Mouse (Mus musculus): ENCODE results near the gene Rasgef1b.

Gene Rasgef1b

GRCm38 (mm10) chr5:99451416-99451815 lies 277.4 kb downstream of the Rasgef1b start:
- no peak for DNase-seq (ENCODE audit: low spot score in 2 of 2)

DNA sequence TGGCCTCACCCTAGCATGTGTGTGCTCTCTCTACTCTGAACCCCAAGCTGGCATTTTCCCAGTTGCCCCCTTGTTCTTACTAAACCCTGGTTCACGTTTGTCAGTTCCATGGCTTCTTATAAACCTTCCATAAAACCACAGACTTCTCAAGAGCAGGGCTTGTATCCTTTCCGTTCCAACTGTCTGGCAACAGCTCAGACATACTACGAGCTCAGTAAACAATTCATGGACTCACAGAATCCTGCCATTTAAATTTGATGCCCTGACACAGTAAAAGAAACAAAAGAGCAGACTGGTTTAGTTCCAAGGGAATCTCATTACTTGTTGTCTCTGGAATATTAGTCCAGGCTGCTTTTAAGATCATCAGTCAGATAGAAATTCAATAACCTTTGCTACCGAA lies 277.9 kb downstream of the Rasgef1b start:
- DNase-seq (ENCODE audit: low spot score in 2 of 2) = no peak

DNA sequence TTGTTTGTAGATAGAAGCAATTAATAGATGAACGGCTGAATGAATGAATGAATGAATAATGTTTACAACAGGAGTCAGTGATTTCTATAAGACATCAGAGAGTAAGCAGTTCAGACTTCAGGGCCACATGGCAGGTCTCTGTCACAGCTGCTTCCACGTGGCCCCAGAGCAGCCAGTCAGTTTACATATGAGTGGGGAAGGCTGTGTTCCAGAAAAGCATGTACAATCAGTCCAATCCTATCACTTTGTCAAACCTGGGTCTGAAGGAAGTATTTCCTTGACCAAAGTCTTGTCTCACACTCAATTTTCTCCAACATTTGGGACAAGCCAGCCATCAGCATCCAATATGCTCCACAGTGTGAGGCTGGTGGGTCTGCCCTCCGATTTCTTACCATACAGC lies 278.4 kb downstream of the Rasgef1b start:
- DNase-seq (ENCODE audit: low spot score in 2 of 2) = no peak

DNA sequence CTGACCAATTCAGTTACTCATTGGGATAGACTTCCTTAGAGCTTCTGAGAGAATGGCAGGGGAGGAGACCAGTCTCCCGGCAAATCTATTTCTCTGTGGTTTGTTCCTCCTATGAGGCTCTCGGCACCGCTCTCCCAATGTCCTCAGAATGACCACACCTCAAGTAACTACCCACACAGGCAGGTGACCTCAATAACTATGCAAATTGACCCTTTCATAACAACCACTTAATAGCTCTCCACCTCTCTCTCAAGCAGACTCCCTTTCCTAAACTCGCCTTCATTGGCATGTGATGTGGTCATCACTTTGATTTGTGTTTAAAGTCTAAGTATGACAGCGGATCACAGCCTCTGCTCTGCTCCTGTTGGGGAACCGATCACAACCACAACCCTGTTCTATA lies 281.4 kb downstream of the Rasgef1b start:
- no peak for DNase-seq (ENCODE audit: low spot score in 2 of 2)

DNA sequence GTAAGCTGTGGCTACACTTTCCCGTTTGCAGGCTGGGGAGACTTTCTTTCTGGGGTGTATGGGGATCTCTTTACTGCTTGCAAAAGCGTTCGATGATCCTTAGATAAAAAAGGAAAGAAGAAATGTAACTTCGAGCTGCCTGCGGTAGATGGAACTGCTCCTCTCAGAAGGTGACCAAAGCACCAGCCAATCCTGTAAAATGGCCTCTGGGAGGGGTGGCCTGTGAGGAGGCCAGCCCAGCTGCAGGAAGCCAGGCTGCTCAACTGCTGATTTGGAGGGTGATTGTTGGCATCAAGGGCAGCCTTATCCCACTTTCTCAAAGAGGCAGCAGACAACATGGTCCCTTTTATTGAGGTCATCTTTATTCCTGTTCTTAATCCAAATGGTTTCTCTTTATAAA lies 283.6 kb downstream of the Rasgef1b start:
- no peak for DNase-seq (ENCODE audit: low spot score in 2 of 2)

DNA sequence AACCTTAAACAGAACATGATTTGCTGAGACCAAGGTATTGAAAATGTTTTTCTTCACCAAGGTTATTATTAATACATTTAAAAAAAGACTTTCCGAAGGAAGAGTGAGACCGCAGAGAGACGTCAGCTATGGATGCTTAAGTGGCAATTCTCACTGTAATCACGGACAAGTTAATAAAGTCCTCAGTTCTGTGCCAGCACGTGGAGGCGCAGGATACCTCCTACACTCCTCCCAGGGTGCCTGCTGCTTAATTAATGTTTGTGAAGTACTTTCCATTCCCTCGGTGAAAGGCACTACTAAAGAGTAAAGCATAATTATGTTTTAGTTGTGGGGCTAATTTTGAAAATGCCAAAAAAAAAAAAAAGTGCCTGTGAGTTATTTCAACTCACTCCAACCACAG lies 284.1 kb downstream of the Rasgef1b start:
- no peak for DNase-seq (ENCODE audit: low spot score in 2 of 2)

- DNase-seq (ENCODE audit: low spot score in 2 of 2) = no peak
These were observed 288.8 kb downstream of the Rasgef1b start for GRCm38 (mm10) chr5:99440109-99440508.

- DNase-seq (ENCODE audit: low spot score in 2 of 2) = no peak
These were observed 290.3 kb downstream of the Rasgef1b start for GRCm38 (mm10) chr5:99438526-99438925.

- no peak for DNase-seq (ENCODE audit: low spot score in 2 of 2)
These were observed 294.6 kb downstream of the Rasgef1b start for GRCm38 (mm10) chr5:99434226-99434625.

- no peak for DNase-seq (ENCODE audit: low spot score in 2 of 2)
These were observed 296.4 kb downstream of the Rasgef1b start for GRCm38 (mm10) chr5:99432471-99432870.

DNA sequence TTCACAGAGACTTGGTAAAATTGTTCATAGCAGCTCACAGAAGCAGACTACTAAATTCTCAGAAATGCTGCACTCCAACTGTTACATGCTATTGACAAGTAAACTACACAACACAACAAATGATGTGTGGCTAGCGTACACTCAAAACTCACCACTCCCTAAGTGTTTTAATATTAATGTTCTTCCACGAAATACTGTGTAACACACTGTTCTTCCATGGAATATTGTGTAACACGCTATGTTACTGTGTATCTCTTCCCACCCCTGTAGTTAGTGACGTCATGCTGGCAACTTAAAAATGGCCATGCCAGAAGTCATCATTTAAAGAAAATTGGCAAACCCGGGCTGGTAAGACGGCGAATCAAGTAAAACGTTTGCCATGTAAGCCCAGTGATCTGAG lies 299.6 kb downstream of the Rasgef1b start:
- DNase-seq (ENCODE audit: low spot score in 2 of 2) = no peak

DNA sequence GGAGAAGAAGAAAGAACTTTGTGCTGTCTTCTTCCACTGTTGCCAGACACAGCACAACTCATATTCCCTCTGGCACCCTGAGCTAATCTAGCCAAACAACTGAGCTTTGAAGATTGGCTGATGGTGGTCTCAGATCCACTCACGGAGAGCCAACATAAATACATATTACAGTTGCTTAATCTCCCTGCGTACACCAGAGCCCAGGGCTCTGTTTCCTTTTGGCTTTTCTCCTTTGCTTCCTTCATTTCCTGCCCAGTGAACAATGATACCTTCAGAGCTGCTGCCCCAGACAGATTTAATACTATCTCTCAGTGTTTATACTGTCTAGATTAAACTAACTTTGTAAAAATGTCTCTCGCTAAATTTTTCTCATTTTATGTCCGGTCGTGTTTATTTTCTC lies 300.2 kb downstream of the Rasgef1b start:
- no peak for DNase-seq (ENCODE audit: low spot score in 2 of 2)

- no peak for DNase-seq (ENCODE audit: low spot score in 2 of 2)
These were observed 305.6 kb downstream of the Rasgef1b start for GRCm38 (mm10) chr5:99423271-99423670.

DNA sequence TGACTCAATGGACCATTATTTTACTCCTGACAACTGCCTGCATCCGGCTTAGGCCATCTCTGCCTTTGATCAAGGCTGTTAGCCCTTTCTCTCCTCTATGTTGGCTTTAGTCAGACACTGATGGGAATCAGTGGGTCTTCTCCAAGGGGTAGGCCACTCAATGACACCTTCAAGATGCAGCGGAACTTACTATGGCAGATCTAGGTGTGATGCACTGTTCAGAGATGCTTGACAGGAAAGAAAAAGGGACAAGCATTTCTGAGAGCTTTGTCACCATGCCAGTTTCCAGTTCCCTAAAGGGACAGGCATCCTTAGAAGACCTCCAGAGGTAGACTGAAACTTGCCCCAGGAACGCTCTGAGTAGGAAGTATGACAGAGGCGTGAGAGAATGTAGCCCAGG lies 306.0 kb downstream of the Rasgef1b start:
- no peak for DNase-seq (ENCODE audit: low spot score in 2 of 2)

GRCm38 (mm10) chr5:99422092-99422491 lies 306.8 kb downstream of the Rasgef1b start:
- no peak for DNase-seq (ENCODE audit: low spot score in 2 of 2)

DNA sequence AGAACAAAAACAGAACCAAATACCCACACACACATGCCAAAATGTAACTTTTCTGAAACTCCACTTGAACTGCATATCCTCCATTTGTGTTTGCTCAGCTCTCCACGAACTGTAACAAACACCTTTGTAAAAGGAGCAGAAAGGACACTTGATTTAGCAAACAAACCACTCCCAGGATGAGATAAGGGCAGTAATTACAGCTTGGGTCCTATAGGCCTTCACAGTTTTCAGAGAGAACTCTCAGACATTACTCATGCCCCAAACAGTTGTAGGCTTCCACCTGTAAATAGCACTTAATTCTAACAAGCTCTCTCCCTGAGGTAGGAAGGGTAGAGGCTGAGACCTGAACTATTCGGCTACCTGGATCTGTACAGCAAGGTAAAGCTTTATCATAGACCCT lies 309.0 kb downstream of the Rasgef1b start:
- DNase-seq (ENCODE audit: low spot score in 2 of 2) = no peak

- no peak for DNase-seq (ENCODE audit: low spot score in 2 of 2)
These were observed 312.0 kb downstream of the Rasgef1b start for GRCm38 (mm10) chr5:99416902-99417301.

GRCm38 (mm10) chr5:99415676-99416075 lies 313.2 kb downstream of the Rasgef1b start:
- DNase-seq (ENCODE audit: low spot score in 2 of 2) = no peak

DNA sequence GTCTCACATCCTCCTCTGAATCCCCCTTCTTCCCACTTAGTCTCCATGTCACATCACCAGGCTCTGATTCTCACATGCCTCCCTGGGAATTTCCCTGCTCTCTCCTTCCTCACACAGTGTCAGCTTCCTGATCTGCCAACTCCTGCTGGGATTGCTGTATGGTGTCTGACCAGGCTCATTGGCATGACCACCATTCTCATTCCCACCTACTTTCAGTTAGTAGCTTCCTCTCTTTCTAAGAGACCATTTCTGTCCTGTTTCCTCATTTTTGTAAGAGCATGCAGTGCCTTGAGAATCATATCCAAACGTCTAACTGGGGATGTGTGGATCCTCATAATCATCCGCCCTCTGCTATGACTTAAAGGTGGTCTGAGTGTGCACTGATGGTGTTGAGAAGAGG lies 313.8 kb downstream of the Rasgef1b start:
- DNase-seq (ENCODE audit: low spot score in 2 of 2) = no peak

- no peak for DNase-seq (ENCODE audit: low spot score in 2 of 2)
These were observed 314.6 kb downstream of the Rasgef1b start for GRCm38 (mm10) chr5:99414293-99414692.

- no peak for DNase-seq (ENCODE audit: low spot score in 2 of 2)
These were observed 315.0 kb downstream of the Rasgef1b start for GRCm38 (mm10) chr5:99413851-99414250.

- no peak for DNase-seq (ENCODE audit: low spot score in 2 of 2)
These were observed 315.5 kb downstream of the Rasgef1b start for GRCm38 (mm10) chr5:99413391-99413790.

- DNase-seq (ENCODE audit: low spot score in 2 of 2) = no peak
These were observed 324.3 kb downstream of the Rasgef1b start for GRCm38 (mm10) chr5:99404403-99405170.

GRCm38 (mm10) chr5:99403325-99403724 lies 325.5 kb downstream of the Rasgef1b start:
- no peak for DNase-seq (ENCODE audit: low spot score in 2 of 2)

Data from frontal cortex, postnatal 25 days (tissue).